Mouse (Mus musculus) A20 (cell line): ENCODE results near the gene Brat1.

Source experiments
- DNase-seq: peaks from one replicate; pipeline ENCODE4 v3.0.0-alpha.2; 2011; ENCODE audit warnings: low read depth, low spot score

The Brat1 gene

GRCm38 (mm10) chr5:140701661-140702060, 3.1 kb upstream of the Brat1 start:
- no peak for DNase-seq

- peak; percentile 98 for DNase-seq
Observed at GRCm38 (mm10) chr5:140702103-140702513, 2.7 kb upstream of the Brat1 start, which contains the start of gene Iqce. Gene Iqce (minus strand): TSS chr5:140702378.

- peak; percentile 80 for DNase-seq
Observed at GRCm38 (mm10) chr5:140702618-140703175, 2.1 kb upstream of the Brat1 start.

GRCm38 (mm10) chr5:140703480-140704377, 1.1 kb upstream of the Brat1 start:
- DNase-seq, result peak; percentile 84

- DNase-seq, result peak; percentile 24
Observed at GRCm38 (mm10) chr5:140705501-140706171, 825 bp downstream of the Brat1 start.

- no peak for DNase-seq
Observed at GRCm38 (mm10) chr5:140710315-140710714, 5.5 kb downstream of the Brat1 start.

- no peak for DNase-seq
Observed at GRCm38 (mm10) chr5:140711040-140711439, 6.2 kb downstream of the Brat1 start.

- DNase-seq, result no peak
Observed at GRCm38 (mm10) chr5:140720773-140721172, 16.0 kb downstream of the Brat1 start.

GRCm38 (mm10) chr5:140722121-140722520, 17.3 kb downstream of the Brat1 start:
- no peak for DNase-seq

GRCm38 (mm10) chr5:140723822-140724221, 19.0 kb downstream of the Brat1 start, which contains the start of gene Amz1:
Gene Amz1 (plus strand): TSS chr5:140724127.
- no peak for DNase-seq

GRCm38 (mm10) chr5:140726062-140726839, 21.4 kb downstream of the Brat1 start:
- no peak for DNase-seq

GRCm38 (mm10) chr5:140726946-140727740, 22.3 kb downstream of the Brat1 start:
- DNase-seq, result no peak

- DNase-seq, result peak; percentile 64
Observed at GRCm38 (mm10) chr5:140731040-140731797, 26.4 kb downstream of the Brat1 start.

GRCm38 (mm10) chr5:140732195-140732594, 27.4 kb downstream of the Brat1 start:
- peak; percentile 57 for DNase-seq

GRCm38 (mm10) chr5:140733336-140733735, 28.5 kb downstream of the Brat1 start:
- DNase-seq, result peak; percentile 61

- DNase-seq, result no peak
Observed at GRCm38 (mm10) chr5:140735297-140735696, 30.5 kb downstream of the Brat1 start.

GRCm38 (mm10) chr5:140736166-140736565, 31.4 kb downstream of the Brat1 start:
- no peak for DNase-seq

- no peak for DNase-seq
Observed at GRCm38 (mm10) chr5:140739813-140740212, 35.0 kb downstream of the Brat1 start.

GRCm38 (mm10) chr5:140741040-140741439, 36.2 kb downstream of the Brat1 start:
- no peak for DNase-seq

- DNase-seq, result peak; percentile 65
Observed at GRCm38 (mm10) chr5:140741877-140742276, 37.1 kb downstream of the Brat1 start.
